In genomic region chr5:149321909-149322841, GRCm38 (mm10) we compare ENCODE assay signal across 7 mouse cellular contexts. TPM values are rescaled to one million over a fixed set of nuclear protein-coding genes. Genes with fewer than 3 reads are reported as not detected.
DNase-seq lines count a peak whose midpoint lies in the region; ATAC-seq lines count a peak whose summit lies in the region.

No protein-coding gene starts in this region.

- peaks cover 77% of the 10 kb centered on the region for H3K4me1 ChIP-seq in embryonic facial prominence, embryonic 10.5 days
- peaks cover 69% of the 10 kb centered on the region for H3K4me1 ChIP-seq in midbrain, embryonic 10.5 days

- peak overlapping the region; percentile 93 for H3K27ac ChIP-seq in embryonic facial prominence, embryonic 10.5 days (replicated peaks)
- peak overlapping the region; percentile 91 for H3K27ac ChIP-seq in midbrain, embryonic 10.5 days (replicated peaks)

- H3K9me3 ChIP-seq in embryonic facial prominence, embryonic 10.5 days: no peaks in the 10 kb centered on the region
- H3K9me3 ChIP-seq in midbrain, embryonic 10.5 days (replicated peaks): no peaks in the 10 kb centered on the region

- peak overlapping the region; percentile 35; the same call in 1 of the 2 replicates for H3K4me3 ChIP-seq in embryonic facial prominence, embryonic 10.5 days
- H3K4me3 ChIP-seq in midbrain, embryonic 10.5 days: no peak overlapping the region

- ATAC-seq in megakaryocyte, adult 5-6 weeks (ENCODE audit: poor library complexity, severe bottlenecking): no peak

- H3K27me3 ChIP-seq in embryonic facial prominence, embryonic 10.5 days (replicated peaks; ENCODE audit: low read depth, poor library complexity, severe bottlenecking): no peaks in the 10 kb centered on the region
- no peaks in the 10 kb centered on the region for H3K27me3 ChIP-seq in midbrain, embryonic 10.5 days (ENCODE audit: low read depth, poor library complexity, severe bottlenecking)

- peak; percentile 62 for DNase-seq in NIH3T3 (ENCODE audit: low read depth)
- peak; percentile 67 for DNase-seq in embryonic facial prominence, embryonic 10.5 days (ENCODE audit: low spot score)
- DNase-seq in kidney, adult 11 months: peak; percentile 60
- peak; percentile 33 for DNase-seq in midbrain, embryonic 10.5 days (ENCODE audit: low spot score)
- no peak for DNase-seq in spleen, adult 18-20 months
- no peak for DNase-seq in right cerebral cortex, postnatal 25 days

- WGBS in embryonic facial prominence, embryonic 10.5 days: 31% methylated on average over 15 of the region's 15 CpGs
- WGBS in midbrain, embryonic 10.5 days: 66% methylated on average over 15 of the region's 15 CpGs

- no peaks in the 10 kb centered on the region for H3K36me3 ChIP-seq in embryonic facial prominence, embryonic 10.5 days (replicated peaks)
- no peaks in the 10 kb centered on the region for H3K36me3 ChIP-seq in midbrain, embryonic 10.5 days

RNA-seq across cellular contexts. Expression of gene Alox5ap, which starts 57.6 kb away (rescaled TPM):
- polyA plus RNA-seq in embryonic facial prominence, embryonic 10.5 days (2016; fragmentation: Nextera tagmentation; extraction: Ambion mirVana): 5.5 and 5.8 TPM in 2 replicates
- polyA plus RNA-seq in midbrain, embryonic 10.5 days (2016; fragmentation: Nextera tagmentation; extraction: Ambion mirVana): 4.8 and 6.2 TPM in 2 replicates
- 1,517 and 1,767 TPM in 2 replicates for total RNA-seq in megakaryocyte, adult 5-6 weeks (2015)
- total RNA-seq in megakaryocyte, adult 5-6 weeks (2017): 1,236 and 1,298 TPM in 2 replicates

Comparison
In these comparisons a context has a peak if more than half of its experiments do, and no peak if none do; other contexts are left out.
1. DNase-seq: peak in NIH3T3 (single experiment), embryonic facial prominence, embryonic 10.5 days (single experiment), kidney, adult 11 months (single experiment) and midbrain, embryonic 10.5 days (single experiment); none in spleen, adult 18-20 months (0 of 2) and right cerebral cortex, postnatal 25 days (single experiment).